Mouse (Mus musculus) right cerebral cortex, postnatal 36 days (tissue): Measurements from ENCODE around the gene Tex29.
"Not testable (repeated sequence)": the region's sequence is repeated elsewhere in the genome, so short reads cannot be mapped to it uniquely, and the experiment has no call there.

Experiments
- DNase-seq, 2 experiments: peaks; one replicate each; pipeline ENCODE4 v3.0.0; 2022; ENCODE audit warnings: low spot score in 2 of 2, mixed read lengths in 1 of 2

Gene Tex29

GRCm38 (mm10) chr8:11831939-11832338 lies 8.3 kb upstream of the Tex29 start:
- no peak for DNase-seq

DNA sequence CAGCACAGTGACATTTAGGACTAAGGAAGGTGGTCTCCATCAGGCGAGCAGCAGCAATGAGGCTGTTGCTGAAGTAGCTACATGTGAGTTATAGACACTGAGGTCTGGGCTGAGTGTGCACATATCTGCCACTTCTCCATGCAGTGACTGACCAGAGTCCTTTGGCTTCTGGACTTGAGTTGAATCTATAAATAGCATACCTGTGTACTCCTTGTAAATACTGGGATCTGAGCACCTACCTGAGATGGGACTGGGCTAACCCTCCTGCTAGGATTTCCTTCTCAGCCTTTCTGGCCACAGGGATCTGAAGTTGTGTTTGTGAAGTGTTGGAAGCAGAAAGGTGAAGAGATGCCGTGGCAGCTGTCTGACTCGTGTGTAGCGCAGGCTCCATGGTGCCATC lies 7.1 kb upstream of the Tex29 start:
- no peak for DNase-seq

DNA sequence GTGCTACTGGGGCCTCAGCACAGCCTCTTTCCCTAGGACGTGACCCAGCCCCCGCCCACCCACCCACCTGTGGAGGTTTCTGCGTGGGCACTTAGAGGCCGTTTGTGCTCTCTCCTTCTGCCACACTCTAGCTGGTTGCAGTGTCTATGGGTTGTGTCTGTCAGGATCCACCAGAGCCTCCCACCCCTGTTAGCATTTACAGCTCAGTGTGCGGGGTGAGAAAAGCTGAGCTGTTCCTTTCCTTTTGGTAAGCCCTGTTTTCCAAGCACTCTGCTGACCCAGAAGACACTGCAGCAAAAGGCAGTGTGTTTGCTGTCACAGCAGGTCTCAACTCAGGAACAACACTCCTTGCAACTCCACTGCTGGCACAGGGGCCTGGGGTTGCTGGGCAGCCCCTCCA lies 6.1 kb upstream of the Tex29 start:
- no peak for DNase-seq

DNA sequence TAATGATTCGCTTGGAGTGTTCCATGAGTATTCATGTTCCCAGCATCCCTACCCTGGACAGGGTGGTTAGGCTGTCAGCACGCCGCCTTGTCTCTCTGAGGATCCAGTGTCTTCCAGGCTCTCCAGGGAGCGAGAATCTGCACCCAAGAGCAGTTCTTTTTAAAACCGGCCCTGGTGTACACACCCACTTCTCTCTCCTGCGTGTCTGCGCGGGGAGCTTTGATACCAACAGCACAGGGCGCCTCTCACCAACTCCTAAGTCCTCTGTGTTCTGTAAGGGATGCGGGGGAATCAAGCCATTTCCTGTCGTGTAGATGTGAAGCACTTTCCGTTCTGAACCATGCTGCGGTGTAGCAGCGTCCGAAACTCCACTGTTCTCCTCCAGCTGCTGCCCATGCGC lies 5.6 kb upstream of the Tex29 start:
- no peak for DNase-seq

- DNase-seq = no peak
Measured at GRCm38 (mm10) chr8:11841571-11841970, 1.3 kb downstream of the Tex29 start.

GRCm38 (mm10) chr8:11842757-11843156 lies 2.5 kb downstream of the Tex29 start:
- DNase-seq = no peak

- no peak for DNase-seq
Measured at GRCm38 (mm10) chr8:11843677-11844315, 3.5 kb downstream of the Tex29 start.

GRCm38 (mm10) chr8:11844316-11844685 lies 4.0 kb downstream of the Tex29 start:
- DNase-seq = no peak

- no peak for DNase-seq
Measured at GRCm38 (mm10) chr8:11846807-11847206, 6.5 kb downstream of the Tex29 start.

DNA sequence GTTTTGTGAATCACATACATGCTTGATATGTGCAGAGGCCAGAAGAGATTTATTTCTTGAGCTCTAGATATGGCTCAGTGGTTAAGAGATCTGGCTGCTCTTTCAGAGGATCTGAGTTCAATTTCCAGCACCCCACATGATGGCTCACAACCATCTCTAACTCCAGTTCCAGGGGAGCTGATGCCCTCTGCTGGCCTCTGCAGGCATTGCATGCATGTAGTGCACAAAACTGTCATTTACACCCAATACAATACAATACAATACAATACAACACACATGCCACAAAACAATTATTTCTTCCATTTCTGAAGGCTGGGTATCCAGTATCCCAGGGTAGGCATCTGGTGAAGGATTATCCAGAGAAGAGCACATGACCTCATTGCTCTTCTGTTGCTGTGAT lies 27.6 kb downstream of the Tex29 start:
- DNase-seq = no peak

DNA sequence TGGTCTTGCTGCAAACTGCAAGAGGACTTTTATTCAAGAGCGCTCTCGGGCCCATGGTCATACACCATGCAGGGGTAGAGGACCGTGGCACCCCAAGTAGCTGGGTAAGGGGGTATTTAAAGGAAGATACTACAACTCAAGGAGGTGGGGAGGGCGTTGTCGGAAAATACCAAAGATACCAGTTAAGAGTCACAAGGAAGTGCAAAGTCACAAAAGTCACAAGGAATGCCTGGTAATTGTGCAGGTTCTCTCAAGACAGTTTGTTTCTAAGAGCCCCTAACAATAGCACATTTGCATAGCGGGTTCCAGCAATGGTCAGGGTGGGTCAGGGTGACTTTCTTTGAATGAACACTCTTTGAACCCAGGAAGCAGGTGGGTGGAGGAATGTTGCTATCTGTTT lies 34.0 kb downstream of the Tex29 start:
- not testable (repeated sequence) for DNase-seq

- DNase-seq = no peak
Measured at GRCm38 (mm10) chr8:11884646-11885045, 44.4 kb downstream of the Tex29 start.

DNA sequence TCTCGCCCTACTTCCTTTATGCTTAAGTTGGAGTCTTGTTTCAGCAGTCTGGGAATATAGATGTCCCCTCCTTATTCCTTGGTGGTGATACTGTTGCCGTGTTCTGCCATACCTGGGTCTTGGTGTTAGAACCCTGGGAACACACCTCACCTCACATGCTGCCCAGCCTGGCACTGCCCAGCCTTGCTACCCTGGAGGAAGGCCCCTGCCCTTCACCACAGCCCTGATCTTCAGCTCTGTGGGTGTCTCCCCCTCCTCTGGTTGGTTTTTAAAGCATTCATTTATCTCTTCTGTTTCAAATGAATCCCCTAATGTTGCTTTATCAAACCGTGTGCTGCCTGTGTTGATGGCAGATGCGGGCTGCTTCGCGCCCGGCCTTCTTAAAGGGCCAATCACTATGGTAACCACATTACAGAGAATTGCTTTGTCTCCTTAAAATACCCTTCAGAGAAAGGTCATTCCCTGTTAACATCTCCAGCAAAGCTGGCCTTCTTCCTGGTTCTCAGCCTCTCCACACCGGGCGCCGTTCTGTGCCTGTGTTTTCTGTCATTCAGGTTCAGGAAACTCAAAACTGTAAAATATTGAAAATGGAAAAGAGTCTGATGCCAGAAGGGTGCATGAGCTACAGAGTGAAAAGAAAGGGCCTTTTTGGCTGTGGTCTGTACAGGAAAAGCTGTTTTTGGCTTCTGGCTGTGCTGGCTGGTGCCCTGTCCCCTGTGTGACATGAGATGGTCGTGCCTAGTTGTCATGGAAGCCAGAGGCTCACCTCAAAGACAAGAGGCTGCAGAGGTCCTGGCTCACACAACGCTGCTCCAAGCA lies 45.8 kb downstream of the Tex29 start:
- no peak for DNase-seq

DNA sequence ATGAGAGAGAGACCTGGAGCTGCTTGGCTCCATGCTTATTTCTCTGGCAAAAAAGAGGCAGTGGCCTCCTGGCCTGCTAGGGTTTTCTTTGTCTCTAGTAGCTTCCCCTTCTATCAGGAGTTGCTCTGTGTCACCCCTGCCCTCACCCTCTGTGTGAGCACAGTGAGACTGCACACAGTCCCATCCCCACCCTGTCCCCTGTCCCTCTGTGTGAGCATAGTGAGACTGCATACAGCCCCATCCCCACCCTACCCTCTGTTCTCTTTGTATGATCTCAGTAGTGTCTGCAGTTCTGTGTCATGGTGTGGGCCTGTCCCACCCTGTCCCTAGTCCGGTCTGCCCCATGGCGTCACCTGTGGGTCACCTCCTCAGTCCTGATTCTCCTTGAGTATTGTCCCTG lies 46.5 kb downstream of the Tex29 start:
- DNase-seq = no peak

DNA sequence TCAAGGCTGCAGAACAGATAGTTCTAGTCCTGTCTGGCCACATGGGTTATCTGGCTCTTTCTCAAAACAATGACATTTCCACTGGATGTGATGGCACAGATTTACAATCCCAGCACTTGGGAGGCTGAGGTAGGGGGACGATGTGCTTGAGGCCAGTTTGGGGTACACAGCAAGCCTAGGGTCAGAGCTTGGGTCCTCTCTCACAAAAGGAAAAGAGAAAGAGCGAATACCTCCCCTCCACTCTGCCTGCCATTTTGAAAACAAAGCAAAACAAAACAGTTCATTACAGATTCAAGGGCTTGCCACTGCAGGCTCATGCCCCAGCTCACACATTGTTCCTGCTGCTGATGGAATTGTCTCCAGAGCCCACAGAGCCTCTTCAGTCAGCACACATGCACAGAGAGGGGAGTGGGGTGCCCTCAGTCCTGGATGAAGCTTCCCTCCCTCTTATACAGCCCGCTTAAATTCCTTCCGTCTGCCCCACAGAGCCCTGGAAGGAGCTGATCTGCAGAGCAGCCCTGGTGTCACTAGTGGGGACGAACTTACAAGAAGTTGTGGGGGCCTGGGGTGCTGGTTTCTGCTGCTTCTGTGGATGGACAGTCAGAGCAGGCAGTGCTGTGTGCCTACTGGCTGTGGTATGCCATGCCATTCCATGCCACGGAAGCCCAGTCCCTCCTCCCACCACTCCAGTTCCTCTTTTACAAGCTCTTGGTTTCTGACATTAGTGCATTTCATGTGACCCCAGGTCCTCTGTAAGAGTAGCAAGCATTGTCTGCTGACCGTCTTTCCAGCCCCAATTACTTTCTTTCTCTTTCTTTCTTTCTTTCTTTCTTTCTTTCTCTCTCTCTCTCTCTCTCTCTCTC lies 49.1 kb downstream of the Tex29 start:
- DNase-seq = no peak

- no peak for DNase-seq
Measured at GRCm38 (mm10) chr8:11892756-11893155, 52.5 kb downstream of the Tex29 start.

DNA sequence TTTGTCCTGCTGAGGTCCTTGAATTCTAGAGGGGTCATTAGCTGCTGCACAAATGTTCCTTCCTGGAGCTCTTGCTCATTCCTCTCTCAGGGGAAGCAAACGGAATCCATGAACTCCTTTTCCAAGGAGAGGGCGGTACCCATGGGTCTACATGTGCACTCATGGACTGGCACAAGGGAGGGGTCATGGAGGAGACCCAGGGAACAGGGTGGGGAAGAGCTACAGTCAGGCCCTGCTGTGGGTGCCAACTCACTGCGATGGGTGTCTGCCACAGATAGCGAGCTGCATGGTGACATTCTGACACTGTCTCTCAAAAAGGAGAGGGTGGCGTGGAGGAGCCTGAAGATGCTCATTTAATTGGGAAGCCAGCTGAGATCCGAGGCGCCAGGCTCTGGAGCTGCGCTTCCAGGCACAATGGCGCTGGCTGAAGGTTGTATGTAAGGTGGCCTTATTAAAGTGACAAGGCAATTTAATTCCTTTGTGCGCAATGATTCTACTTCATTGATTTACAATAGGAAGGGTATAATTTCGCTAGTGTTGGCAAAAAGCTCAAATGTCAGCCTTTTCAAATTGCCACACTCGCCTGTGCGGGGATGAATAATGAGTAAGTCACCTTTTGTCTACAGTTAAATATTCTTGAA lies 55.9 kb downstream of the Tex29 start:
- DNase-seq = no peak

DNA sequence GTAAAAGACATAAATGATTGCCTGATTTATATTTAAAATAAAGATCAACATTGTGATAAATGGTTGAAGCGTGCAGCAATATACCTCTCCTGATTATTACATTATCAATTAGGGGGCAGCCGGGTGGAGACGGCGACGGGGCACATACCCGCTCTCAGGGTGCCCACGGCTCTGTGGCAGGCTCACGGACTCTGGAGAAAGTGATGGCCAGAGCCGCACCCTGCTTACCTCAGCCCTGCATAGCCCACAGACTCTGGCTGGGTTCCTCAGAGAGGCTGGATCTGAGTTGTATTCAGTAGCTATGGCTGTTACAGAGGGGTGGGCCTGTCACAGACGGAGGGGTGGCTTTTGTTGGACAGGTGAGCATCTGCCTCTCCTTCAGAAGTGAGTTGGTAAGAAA lies 56.4 kb downstream of the Tex29 start:
- no peak for DNase-seq

DNA sequence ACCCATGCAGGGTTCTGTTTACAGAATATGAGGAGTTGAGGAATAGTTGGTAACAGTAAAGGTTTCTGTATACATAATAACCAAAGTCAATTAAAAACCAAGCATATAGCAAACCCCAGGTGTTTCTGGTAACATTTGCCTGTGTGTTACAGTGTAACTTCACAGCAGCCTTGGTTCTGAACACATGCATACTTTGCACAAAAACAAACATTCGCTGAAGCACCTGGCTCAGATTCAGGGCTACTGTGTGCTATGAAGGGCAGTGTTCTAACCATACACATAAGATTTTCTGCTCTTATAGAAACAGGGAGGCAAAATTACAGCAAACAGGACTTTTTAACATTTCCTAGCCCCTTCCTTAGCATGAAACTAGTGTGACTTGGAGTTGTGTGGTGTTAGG lies 58.5 kb downstream of the Tex29 start:
- DNase-seq = no peak
